Mouse (Mus musculus): Measurements from ENCODE around the gene St6galnac3. TPM values are rescaled to one million over a fixed set of nuclear protein-coding genes. Genes with fewer than 3 reads are reported as not detected.
A peak's percentile ranks its signal among the peaks of the same experiment; 100 is the strongest.

Gene St6galnac3
- polyA plus RNA-seq, 1 experiment = 16.7 TPM

DNA sequence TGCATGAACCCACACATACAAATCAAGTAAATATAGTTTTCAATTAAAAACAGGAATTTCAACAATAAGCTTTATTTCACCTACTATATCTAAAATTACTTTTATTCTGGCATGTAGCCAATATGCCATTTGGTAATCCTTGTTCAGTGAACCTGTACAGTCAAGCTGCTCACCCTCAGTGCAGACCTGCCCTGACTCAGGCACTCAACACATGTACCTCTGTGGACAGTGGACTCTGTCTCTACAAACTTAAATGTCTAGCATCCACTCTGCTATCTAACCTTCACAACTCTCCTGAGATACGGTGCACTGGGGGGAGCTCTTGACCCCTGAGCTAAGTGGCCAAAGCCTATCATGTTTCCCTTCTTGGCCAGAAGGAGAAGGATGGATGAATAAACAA, 137.4 kb downstream of the St6galnac3 start:
- TF ChIP-seq POLR2A (IDR thresholded peaks at IDR 0.05; ENCODE audit: extremely low read depth, insufficient read depth, low read length) = no peak
- TF ChIP-seq CTCF (IDR thresholded peaks at IDR 0.05; ENCODE audit: extremely low read depth, insufficient read depth, low read length) = no peak
- Histone ChIP-seq H3K4me3 (ENCODE audit: insufficient read depth, low read length) (no peak overlapping the region), H3K4me1 (ENCODE audit: control insufficient read depth, insufficient read depth, low read length) (peaks cover 9% of the 10 kb centered on the region; the same call in 1 of the 2 replicates), H3K27ac (ENCODE audit: insufficient read depth, low read length) (no peak overlapping the region)

DNA sequence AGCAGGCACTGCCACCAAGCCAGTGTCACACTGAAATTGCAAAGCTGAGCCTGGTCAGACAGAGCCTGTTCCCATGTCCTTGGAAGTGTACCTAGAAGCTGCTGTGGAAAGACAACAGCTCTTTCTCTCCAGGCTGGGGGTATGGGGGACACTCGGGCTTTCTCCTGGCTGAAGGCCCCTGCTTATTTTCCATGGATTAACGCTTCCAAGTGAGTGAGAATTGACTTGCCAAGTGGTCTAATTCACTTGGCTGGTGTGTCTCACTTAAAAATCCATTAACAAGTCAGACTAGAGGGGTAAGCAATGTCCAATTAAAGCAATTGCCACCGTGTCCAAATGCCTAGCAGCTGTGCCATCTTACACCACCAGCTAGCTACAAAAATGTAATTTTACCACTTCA, 140.1 kb downstream of the St6galnac3 start:
- Histone ChIP-seq H3K4me1 (ENCODE audit: control insufficient read depth, insufficient read depth, low read length) (peaks cover 20% of the 10 kb centered on the region), H3K4me3 (ENCODE audit: insufficient read depth, low read length) (no peak overlapping the region), H3K27ac (ENCODE audit: insufficient read depth, low read length) (no peak overlapping the region)
- TF ChIP-seq CTCF (IDR thresholded peaks at IDR 0.05; ENCODE audit: extremely low read depth, insufficient read depth, low read length) = no peak
- TF ChIP-seq POLR2A (IDR thresholded peaks at IDR 0.05; ENCODE audit: extremely low read depth, insufficient read depth, low read length) = no peak

DNA sequence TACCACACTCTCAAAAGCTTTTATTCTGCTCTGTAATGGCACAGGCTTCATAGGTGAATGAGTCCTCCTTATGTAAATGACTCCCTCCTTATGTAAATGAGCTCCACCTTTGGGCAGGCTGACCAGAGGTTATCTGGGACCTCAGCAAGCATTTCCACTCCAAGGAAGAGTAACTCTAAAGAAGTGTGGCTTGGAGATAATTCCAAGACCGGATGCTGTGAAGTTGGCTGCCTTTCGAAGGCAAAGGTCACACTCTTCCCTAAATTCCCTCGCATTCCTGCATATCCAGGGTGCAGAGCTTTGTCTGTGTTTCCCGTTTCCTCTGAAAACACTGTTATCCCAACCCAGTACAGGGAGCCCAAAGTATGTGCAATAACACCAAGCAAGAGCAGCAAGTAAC, 142.9 kb downstream of the St6galnac3 start:
- H3K27ac ChIP-seq (ENCODE audit: insufficient read depth, low read length) = no peak overlapping the region
- TF ChIP-seq CTCF (IDR thresholded peaks at IDR 0.05; ENCODE audit: extremely low read depth, insufficient read depth, low read length) = no peak
- peaks cover 21% of the 10 kb centered on the region for H3K4me1 ChIP-seq (ENCODE audit: control insufficient read depth, insufficient read depth, low read length)
- no peak overlapping the region for H3K4me3 ChIP-seq (ENCODE audit: insufficient read depth, low read length)

DNA sequence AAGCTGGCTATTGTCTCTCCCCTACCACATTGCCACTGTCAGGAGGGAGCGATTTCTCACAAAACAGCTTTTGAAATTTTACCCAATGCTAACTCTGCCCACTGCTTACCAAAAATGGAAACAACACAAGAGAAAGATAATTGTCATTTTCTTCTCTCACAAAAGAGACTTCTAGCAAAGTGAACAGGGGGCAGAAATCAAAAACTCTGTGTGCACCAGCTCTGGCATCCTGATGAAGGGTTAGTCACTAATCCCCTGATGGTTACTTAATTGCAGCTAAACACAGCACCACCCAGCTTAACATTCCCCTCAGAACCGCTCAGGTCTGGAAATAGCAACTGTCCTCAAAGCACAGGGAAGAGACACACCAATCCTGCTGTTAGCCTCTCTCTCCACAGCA, 144.3 kb downstream of the St6galnac3 start:
- TF ChIP-seq POLR2A (IDR thresholded peaks at IDR 0.05; ENCODE audit: extremely low read depth, insufficient read depth, low read length) (no peak), CTCF (IDR thresholded peaks at IDR 0.05; ENCODE audit: extremely low read depth, insufficient read depth, low read length) (no peak)
- Histone ChIP-seq H3K4me3 (ENCODE audit: insufficient read depth, low read length) (no peak overlapping the region), H3K27ac (ENCODE audit: insufficient read depth, low read length) (peak overlapping the region; percentile 85), H3K4me1 (ENCODE audit: control insufficient read depth, insufficient read depth, low read length) (peaks cover 21% of the 10 kb centered on the region)

DNA sequence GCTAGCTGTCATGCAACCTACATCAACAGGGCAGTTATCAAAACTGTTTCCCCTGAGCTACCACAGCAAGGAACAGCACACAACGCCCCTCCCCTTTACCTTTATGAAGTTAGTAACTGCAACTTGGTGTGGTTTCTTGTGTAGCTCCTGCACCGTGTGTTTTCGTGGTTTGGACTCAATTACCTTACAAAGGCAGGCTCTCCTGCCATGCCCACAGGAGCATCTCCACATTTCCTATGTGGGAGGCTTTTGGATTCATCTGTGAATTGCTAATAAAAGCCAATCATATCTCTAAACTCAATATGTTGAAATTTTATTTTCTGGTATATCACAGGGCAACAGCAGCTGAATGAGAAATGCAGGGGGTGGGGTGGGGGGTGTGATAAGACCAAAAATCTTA, 144.8 kb downstream of the St6galnac3 start:
- peaks cover 21% of the 10 kb centered on the region for H3K4me1 ChIP-seq (ENCODE audit: control insufficient read depth, insufficient read depth, low read length)
- H3K4me3 ChIP-seq (ENCODE audit: insufficient read depth, low read length) = no peak overlapping the region
- H3K27ac ChIP-seq (ENCODE audit: insufficient read depth, low read length) = peak overlapping the region; percentile 85
- TF ChIP-seq POLR2A (IDR thresholded peaks at IDR 0.05; ENCODE audit: extremely low read depth, insufficient read depth, low read length) = no peak
- no peak for TF ChIP-seq CTCF (IDR thresholded peaks at IDR 0.05; ENCODE audit: extremely low read depth, insufficient read depth, low read length)

DNA sequence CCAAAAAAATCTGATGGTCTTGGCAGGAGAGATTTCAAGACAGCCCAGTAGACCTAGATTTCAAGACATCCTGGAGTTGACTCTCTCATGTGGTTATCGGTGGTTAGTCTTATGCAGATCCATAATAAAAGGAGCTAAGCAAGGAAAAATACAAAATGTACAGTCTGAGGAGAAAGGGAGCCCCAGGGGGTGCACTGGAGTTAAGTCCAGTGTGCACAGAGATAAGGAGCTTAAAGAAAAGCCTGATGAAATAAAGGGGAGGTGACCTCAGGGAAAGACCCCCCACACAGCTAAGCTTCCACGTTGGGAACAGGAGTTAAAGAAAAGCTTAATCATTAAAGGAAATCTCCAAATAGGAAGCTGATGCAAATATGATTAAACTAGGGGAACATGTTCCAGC, 147.7 kb downstream of the St6galnac3 start:
- Histone ChIP-seq H3K4me1 (ENCODE audit: control insufficient read depth, insufficient read depth, low read length) (peaks cover 10% of the 10 kb centered on the region), H3K4me3 (ENCODE audit: insufficient read depth, low read length) (no peak overlapping the region), H3K27ac (ENCODE audit: insufficient read depth, low read length) (no peak overlapping the region)
- no peak for TF ChIP-seq CTCF (IDR thresholded peaks at IDR 0.05; ENCODE audit: extremely low read depth, insufficient read depth, low read length)
- TF ChIP-seq POLR2A (IDR thresholded peaks at IDR 0.05; ENCODE audit: extremely low read depth, insufficient read depth, low read length) = no peak

- H3K4me1 ChIP-seq (ENCODE audit: control insufficient read depth, insufficient read depth, low read length) = peaks cover 4% of the 10 kb centered on the region; the same call in 1 of the 2 replicates
- TF ChIP-seq POLR2A (IDR thresholded peaks at IDR 0.05; ENCODE audit: extremely low read depth, insufficient read depth, low read length) (no peak), CTCF (IDR thresholded peaks at IDR 0.05; ENCODE audit: extremely low read depth, insufficient read depth, low read length) (no peak)
- peak overlapping the region; percentile 31; the same call in 1 of the 2 replicates for H3K27ac ChIP-seq (ENCODE audit: insufficient read depth, low read length)
- no peak overlapping the region for H3K4me3 ChIP-seq (ENCODE audit: insufficient read depth, low read length)
These were observed 153.8 kb downstream of the St6galnac3 start for GRCm38 (mm10) chr3:153571152-153571551.

DNA sequence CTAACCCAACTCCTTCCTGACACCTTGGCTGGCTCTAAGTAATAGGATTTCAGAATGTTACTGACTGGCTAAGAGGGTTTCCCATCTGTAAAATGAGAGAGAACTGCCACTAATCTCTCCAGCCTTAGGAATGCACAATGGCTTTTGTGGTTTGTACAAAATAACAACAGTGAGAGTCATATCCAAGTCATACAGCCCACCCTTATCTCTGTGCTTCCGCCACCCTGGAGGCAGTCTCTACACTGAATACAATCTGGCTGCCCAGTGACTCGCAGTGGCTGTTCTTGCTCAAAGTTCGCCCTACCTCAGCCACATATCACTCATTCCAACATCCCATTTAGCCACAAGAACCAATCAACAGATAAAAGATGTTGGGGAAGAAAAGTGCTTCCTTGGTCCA, 156.2 kb downstream of the St6galnac3 start:
- Histone ChIP-seq H3K4me3 (ENCODE audit: insufficient read depth, low read length) (no peak overlapping the region), H3K4me1 (ENCODE audit: control insufficient read depth, insufficient read depth, low read length) (peaks cover 4% of the 10 kb centered on the region; the same call in 1 of the 2 replicates), H3K27ac (ENCODE audit: insufficient read depth, low read length) (no peak overlapping the region)
- TF ChIP-seq POLR2A (IDR thresholded peaks at IDR 0.05; ENCODE audit: extremely low read depth, insufficient read depth, low read length) (no peak), CTCF (IDR thresholded peaks at IDR 0.05; ENCODE audit: extremely low read depth, insufficient read depth, low read length) (no peak)

GRCm38 (mm10) chr3:153567913-153568312, 157.1 kb downstream of the St6galnac3 start:
- H3K4me1 ChIP-seq (ENCODE audit: control insufficient read depth, insufficient read depth, low read length) = peaks cover 4% of the 10 kb centered on the region; the same call in 1 of the 2 replicates
- no peak overlapping the region for H3K27ac ChIP-seq (ENCODE audit: insufficient read depth, low read length)
- TF ChIP-seq CTCF (IDR thresholded peaks at IDR 0.05; ENCODE audit: extremely low read depth, insufficient read depth, low read length) = peak; percentile 52; the same call in 1 of the 2 replicates
- no peak for TF ChIP-seq POLR2A (IDR thresholded peaks at IDR 0.05; ENCODE audit: extremely low read depth, insufficient read depth, low read length)
- no peak overlapping the region for H3K4me3 ChIP-seq (ENCODE audit: insufficient read depth, low read length)

DNA sequence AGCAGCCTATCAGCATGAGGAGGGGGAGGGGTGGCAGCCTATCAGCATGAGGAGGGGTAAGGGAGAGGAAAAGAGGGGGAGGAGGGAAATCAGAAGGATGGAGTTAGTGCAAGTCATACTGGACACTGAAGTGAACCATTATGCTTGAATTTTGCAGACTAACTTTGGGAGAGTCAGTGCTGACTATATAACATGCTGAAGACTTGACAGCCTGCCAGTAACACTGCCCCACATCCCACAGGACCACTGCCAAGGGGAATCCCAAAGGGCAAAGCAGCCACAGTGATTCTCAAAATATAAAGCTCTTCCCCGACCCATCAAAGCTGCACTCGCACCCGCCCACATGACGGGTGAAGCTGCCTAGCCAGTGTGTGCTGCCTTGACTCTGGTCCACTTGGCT, 157.5 kb downstream of the St6galnac3 start:
- no peak overlapping the region for H3K4me3 ChIP-seq (ENCODE audit: insufficient read depth, low read length)
- TF ChIP-seq CTCF (IDR thresholded peaks at IDR 0.05; ENCODE audit: extremely low read depth, insufficient read depth, low read length) (no peak), POLR2A (IDR thresholded peaks at IDR 0.05; ENCODE audit: extremely low read depth, insufficient read depth, low read length) (no peak)
- H3K4me1 ChIP-seq (ENCODE audit: control insufficient read depth, insufficient read depth, low read length) = peaks cover 4% of the 10 kb centered on the region; the same call in 1 of the 2 replicates
- H3K27ac ChIP-seq (ENCODE audit: insufficient read depth, low read length) = no peak overlapping the region
